Mouse (Mus musculus) T-helper 2 cell (primary cell): ENCODE measurements at regions not wholly inside any gene's neighbourhood (a gene's known extent, or its start where the extent isn't known, plus 50 kb on each side); places are given as distances from the start of the nearest gene placed in this dataset.

ENCODE experiments used
- in situ Hi-C: fragments of 300-600 bp; cut with MboI, MseI; formaldehyde crosslinking; loops from one replicate; pipeline ENCODE4 v1.15.1; 2025; ENCODE audit warnings: high pct_unique_total_duplicates

GRCm38 (mm10) chr2:50693784-50694350, 397.3 kb upstream of the Mmadhc start:
- in situ Hi-C loops: no loop called here

GRCm38 (mm10) chr2:50690120-50691103, 393.8 kb upstream of the Mmadhc start:
- in situ Hi-C loops: no loop called here

GRCm38 (mm10) chr2:50687672-50688151, 391.1 kb upstream of the Mmadhc start:
- in situ Hi-C loops: no loop called here

GRCm38 (mm10) chr2:50687222-50687621, 390.6 kb upstream of the Mmadhc start:
- in situ Hi-C loops: no loop called here

- in situ Hi-C loops: no loop called here
These were observed 380.9 kb upstream of the Mmadhc start for GRCm38 (mm10) chr2:50677456-50677855.

GRCm38 (mm10) chr2:50675736-50676550, 379.3 kb upstream of the Mmadhc start:
- in situ Hi-C loops: no loop called here

- in situ Hi-C loops: no loop called here
These were observed 378.2 kb upstream of the Mmadhc start for GRCm38 (mm10) chr2:50674856-50675175.

- in situ Hi-C loops: no loop called here
These were observed 377.7 kb upstream of the Mmadhc start for GRCm38 (mm10) chr2:50674151-50674855.

GRCm38 (mm10) chr2:50669297-50669696, 372.7 kb upstream of the Mmadhc start:
- in situ Hi-C loops: no loop called here

- in situ Hi-C loops: no loop called here
These were observed 372.2 kb upstream of the Mmadhc start for GRCm38 (mm10) chr2:50668789-50669188.

- in situ Hi-C loops: no loop called here
These were observed 370.6 kb upstream of the Mmadhc start for GRCm38 (mm10) chr2:50667180-50667579.

- in situ Hi-C loops: no loop called here
These were observed 365.9 kb upstream of the Mmadhc start for GRCm38 (mm10) chr2:50662504-50662903.

- in situ Hi-C loops: no loop called here
These were observed 363.4 kb upstream of the Mmadhc start for GRCm38 (mm10) chr2:50660000-50660399.

- in situ Hi-C loops: no loop called here
These were observed 361.2 kb upstream of the Mmadhc start for GRCm38 (mm10) chr2:50657826-50658225.

- in situ Hi-C loops: no loop called here
These were observed 359.8 kb upstream of the Mmadhc start for GRCm38 (mm10) chr2:50656351-50656750.

- in situ Hi-C loops: no loop called here
These were observed 358.3 kb upstream of the Mmadhc start for GRCm38 (mm10) chr2:50654953-50655324.

GRCm38 (mm10) chr2:50654221-50654952, 357.8 kb upstream of the Mmadhc start:
- in situ Hi-C loops: no loop called here

- in situ Hi-C loops: no loop called here
These were observed 356.6 kb upstream of the Mmadhc start for GRCm38 (mm10) chr2:50653121-50653615.

- in situ Hi-C loops: no loop called here
These were observed 353.1 kb upstream of the Mmadhc start for GRCm38 (mm10) chr2:50649656-50650055.

GRCm38 (mm10) chr2:50643219-50643618, 346.6 kb upstream of the Mmadhc start:
- in situ Hi-C loops: no loop called here

GRCm38 (mm10) chr2:50642198-50642597, 345.6 kb upstream of the Mmadhc start:
- in situ Hi-C loops: no loop called here
